Mouse (Mus musculus) monocyte, adult 5-6 weeks (primary cell): ENCODE data around the gene Tbx3. TPM values are rescaled to one million over a fixed set of nuclear protein-coding genes. Genes with fewer than 3 reads are reported as not detected.

Experiments
- total RNA-seq: library from RNA; stranded (forward); fragments of 200-1000, 200-491, 200-594 nt; gene quantifications from 3 replicates; pipeline ENCODE4 v1.2.3, GENCODE M21; 2017

The Tbx3 gene
- total RNA-seq, 1 experiment from 2014 or later, result not detected

Other genes starting within 250 kb of the Tbx3 start
- not detected in 3 replicates for gene Tbx5, start 162.0 kb downstream of the Tbx3 start, total RNA-seq